Mouse (Mus musculus) liver, adult 2 months (tissue): ENCODE data around the gene Casz1. TPM values are rescaled to one million over a fixed set of nuclear protein-coding genes. Genes with fewer than 3 reads are reported as not detected.

Experiments
- DNase-seq: peaks from one replicate; pipeline ENCODE4 v3.0.0-alpha.2; 2011; ENCODE audit warnings: low read depth, low spot score; ENCODE audit errors: extremely low read depth
- H3K27ac ChIP-seq: fragments of 200-500 bp; replicated peaks from 2 replicates; pipeline ENCODE4 v1.5.1; 2012; ENCODE audit warnings: low read depth, mild to moderate bottlenecking, control low read depth, inconsistent platforms, low read length; ENCODE audit not compliant: insufficient read depth
- H3K27me3 ChIP-seq: fragments of 200-500 bp; 2 replicates; pipeline ENCODE4 v1.6.1; 2012; ENCODE audit warnings: mild to moderate bottlenecking, moderate library complexity, low read length, inconsistent platforms; ENCODE audit not compliant: control insufficient read depth, insufficient read depth
- H3K36me3 ChIP-seq: fragments of 200-500 bp; 2 replicates; pipeline ENCODE4 v1.6.1; 2012; ENCODE audit warnings: low read length, inconsistent platforms; ENCODE audit not compliant: control insufficient read depth, insufficient read depth
- H3K4me1 ChIP-seq: fragments of 200-500 bp; 2 replicates; pipeline ENCODE4 v1.6.1; 2011; ENCODE audit warnings: low read length; ENCODE audit not compliant: control insufficient read depth, insufficient read depth
- H3K4me3 ChIP-seq: fragments of 200-500 bp; 2 replicates; pipeline ENCODE4 v1.5.1; 2011; ENCODE audit warnings: low read depth, mild to moderate bottlenecking, control low read depth, low read length, moderate library complexity; ENCODE audit not compliant: insufficient read depth
- H3K79me2 ChIP-seq: fragments of 200-500 bp; 2 replicates; pipeline ENCODE4 v1.6.1; 2012; ENCODE audit warnings: inconsistent platforms, mild to moderate bottlenecking, low read length, moderate library complexity; ENCODE audit not compliant: control insufficient read depth, insufficient read depth
- H3K9ac ChIP-seq: fragments of 200-500 bp; 2 replicates; pipeline ENCODE4 v1.6.1; 2012; ENCODE audit warnings: low read depth, mild to moderate bottlenecking, control low read depth, inconsistent platforms, low read length
- CTCF ChIP-seq: fragments of 200-500 bp; IDR thresholded peaks from 2 replicates; pipeline ENCODE4 v1.5.1; 2011; ENCODE audit warnings: low read depth, low read length, control low read depth
- POLR2A ChIP-seq: fragments of 200-500 bp; IDR thresholded peaks from 2 replicates; pipeline ENCODE4 v1.6.1; 2011; ENCODE audit warnings: low read length, control low read depth; ENCODE audit not compliant: insufficient read depth; ENCODE audit errors: extremely low read depth
- WGBS: fragments of 180-500 bp; shearing (Covaris S2); methylation state at CpG from one replicate; pipeline ENCODE4 v1.1.7; 2018; 5-methylcytosine and 5-hydroxymethylcytosine counted together
- polyA plus RNA-seq: library from polyadenylated mRNA; depleted of rRNA; stranded (reverse); fragments of >200 nt; gene quantifications from 2 replicates; pipeline ENCODE4 v1.2.3, GENCODE M21; 2012
- total RNA-seq: library from RNA; depleted of rRNA; stranded (reverse); fragments of >200 nt; gene quantifications from 2 replicates; pipeline ENCODE4 v1.2.3, GENCODE M21; 2014

Gene Casz1
- total and polyA plus RNA-seq, 2 experiments: 0.09 to 0.24 TPM

DNA sequence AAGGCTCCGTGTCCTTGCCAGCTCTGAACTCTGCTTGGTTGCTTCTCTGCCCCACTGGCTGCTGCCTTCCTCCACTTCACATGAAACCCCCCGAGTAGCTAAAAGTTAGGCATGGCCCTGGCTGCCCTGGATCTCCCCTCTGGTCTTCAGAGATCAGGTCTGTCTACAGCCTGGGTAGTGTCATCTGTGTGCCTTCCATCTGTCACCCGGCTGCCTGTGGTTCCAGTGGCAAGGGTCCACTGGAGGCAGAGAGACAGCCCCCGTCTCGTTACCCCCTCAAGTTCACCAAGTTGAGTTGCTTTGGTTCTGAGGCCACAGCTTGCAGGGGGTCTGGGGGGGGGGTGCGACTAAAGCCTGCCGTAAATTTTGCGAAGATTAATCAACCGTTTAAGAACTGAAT is 6.5 kb downstream of the Casz1 start:
- no peak for DNase-seq

DNA sequence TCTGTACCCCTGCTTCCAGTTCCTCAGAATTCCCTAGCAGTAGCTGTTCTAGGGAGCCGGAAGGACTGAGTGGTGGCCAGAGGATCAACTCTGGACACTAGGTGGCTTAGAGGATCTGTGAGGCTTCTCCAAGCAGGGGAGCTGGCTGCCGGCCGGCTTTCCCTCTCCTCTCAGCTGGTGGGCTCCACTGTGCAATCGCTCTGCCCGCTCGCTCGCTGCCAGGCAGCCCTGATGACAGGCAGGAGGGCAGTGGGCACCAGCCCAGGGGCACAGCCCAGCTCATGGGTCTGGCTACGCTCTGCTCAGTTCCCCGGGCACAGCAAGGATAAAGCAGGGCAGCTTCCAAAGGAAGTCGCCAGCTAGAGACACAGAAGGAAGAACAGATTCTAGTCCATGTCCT is 7.7 kb downstream of the Casz1 start:
- no peak for DNase-seq
- Histone ChIP-seq H3K4me1 (no peaks in the 10 kb centered on the region), H3K27ac (no peak overlapping the region), H3K27me3 (0 out of 2 replicates have a peak, but pooled peaks cover 5% of the 10 kb centered on the region), H3K36me3 (no peaks in the 10 kb centered on the region), H3K9ac (no peak overlapping the region), H3K79me2 (no peaks in the 10 kb centered on the region), H3K4me3 (peak overlapping the region; percentile 30; the same call in 1 of the 2 replicates)
- 54% methylated on average over 10 of the region's 10 CpGs for WGBS
- no peak for TF ChIP-seq POLR2A
- TF ChIP-seq CTCF: peak; percentile 35; the same call in 1 of the 2 replicates

More for the DNA sequence above, 6.5 kb downstream of the Casz1 start:
- peaks cover 8% of the 10 kb centered on the region; the same call in 1 of the 2 replicates for H3K27me3 ChIP-seq
- H3K4me3 ChIP-seq: no peak overlapping the region
- no peak overlapping the region for H3K27ac ChIP-seq
- no peaks in the 10 kb centered on the region for H3K4me1 ChIP-seq
- no peaks in the 10 kb centered on the region for H3K36me3 ChIP-seq
- H3K9ac ChIP-seq: no peak overlapping the region
- H3K79me2 ChIP-seq: no peaks in the 10 kb centered on the region
- TF ChIP-seq CTCF (no peak), POLR2A (no peak)
- 87% methylated on average over 9 of the region's 9 CpGs for WGBS

DNA sequence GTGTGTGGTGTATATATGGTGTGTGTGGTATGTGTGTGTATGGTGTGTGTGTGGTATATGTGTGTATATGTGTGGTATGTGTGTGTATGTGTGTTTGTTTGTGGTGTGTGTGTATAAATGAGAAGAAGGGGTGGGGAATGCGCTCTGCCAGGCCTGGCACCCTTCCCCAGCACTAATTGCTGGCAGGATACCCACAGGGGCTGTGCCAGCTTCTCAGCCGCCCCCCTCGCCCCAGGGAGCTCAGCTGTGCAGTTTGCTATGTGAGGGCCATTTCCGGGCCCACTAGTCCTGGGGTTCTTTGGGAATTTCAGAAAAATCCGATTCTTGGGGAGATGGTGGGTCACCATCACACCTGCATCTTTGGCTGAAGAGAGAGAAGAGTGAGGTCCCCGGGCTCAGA is 9.0 kb downstream of the Casz1 start:
- 88% methylated on average over 6 of the region's 6 CpGs for WGBS
- no peak overlapping the region for H3K27ac ChIP-seq
- no peaks in the 10 kb centered on the region for H3K36me3 ChIP-seq
- DNase-seq: no peak
- H3K27me3 ChIP-seq: 0 out of 2 replicates have a peak, but pooled peaks cover 4% of the 10 kb centered on the region
- H3K4me1 ChIP-seq: no peaks in the 10 kb centered on the region
- no peaks in the 10 kb centered on the region for H3K79me2 ChIP-seq
- H3K4me3 ChIP-seq: no peak overlapping the region
- H3K9ac ChIP-seq: no peak overlapping the region
- no peak for TF ChIP-seq CTCF
- no peak for TF ChIP-seq POLR2A

DNA sequence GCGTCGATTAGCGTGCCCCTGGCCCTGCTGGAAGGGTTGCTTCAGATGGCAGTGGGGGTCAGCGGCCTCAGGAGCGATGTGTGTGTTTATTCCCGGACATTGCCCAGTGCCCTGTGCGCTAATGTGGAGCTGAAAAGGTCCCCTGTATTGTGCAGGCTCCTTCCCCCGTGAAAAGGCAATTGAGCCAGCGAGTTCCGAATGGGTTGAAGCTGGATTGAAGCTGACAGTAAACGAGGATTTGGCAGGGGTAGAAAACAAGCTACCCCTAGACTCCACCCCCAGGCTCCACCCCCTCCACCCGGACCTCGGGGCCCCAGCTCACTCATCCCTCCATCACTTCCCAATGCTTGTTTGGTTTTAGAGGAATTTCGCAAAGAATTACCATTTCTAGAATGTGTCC is 12.3 kb downstream of the Casz1 start:
- H3K9ac ChIP-seq: no peak overlapping the region
- H3K27ac ChIP-seq: no peak overlapping the region
- H3K79me2 ChIP-seq: no peaks in the 10 kb centered on the region
- DNase-seq: no peak
- WGBS: 21% methylated on average over 14 of the region's 14 CpGs
- TF ChIP-seq POLR2A: no peak
- TF ChIP-seq CTCF: no peak
- no peak overlapping the region for H3K4me3 ChIP-seq
- 0 out of 2 replicates have a peak, but pooled peaks cover 2% of the 10 kb centered on the region for H3K27me3 ChIP-seq
- no peaks in the 10 kb centered on the region for H3K36me3 ChIP-seq
- H3K4me1 ChIP-seq: no peaks in the 10 kb centered on the region

DNA sequence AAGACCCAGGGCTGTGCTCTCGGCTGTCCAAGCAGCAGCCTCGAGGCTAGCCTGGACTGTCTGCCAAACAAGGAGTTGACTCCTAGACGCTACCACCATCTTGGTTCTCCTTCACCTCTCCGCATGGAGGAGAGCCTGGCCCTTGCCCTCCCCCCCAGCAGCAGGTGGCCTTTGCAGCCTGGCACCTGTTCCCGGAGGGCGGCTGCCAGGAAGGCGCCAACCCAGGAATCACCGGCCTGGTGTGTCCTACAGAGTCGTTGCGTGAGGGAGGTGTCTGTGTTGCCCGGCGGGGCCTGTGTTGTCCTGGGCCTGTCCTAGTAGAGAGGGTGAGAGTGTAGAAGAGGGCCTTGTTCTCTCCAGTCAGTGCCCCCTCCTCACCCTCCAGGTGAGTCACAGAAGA is 13.9 kb downstream of the Casz1 start:
- Histone ChIP-seq H3K27me3 (0 out of 2 replicates have a peak, but pooled peaks cover 2% of the 10 kb centered on the region), H3K4me3 (no peak overlapping the region), H3K79me2 (no peaks in the 10 kb centered on the region), H3K9ac (no peak overlapping the region), H3K4me1 (no peaks in the 10 kb centered on the region), H3K27ac (no peak overlapping the region), H3K36me3 (no peaks in the 10 kb centered on the region)
- no peak for TF ChIP-seq POLR2A
- no peak for TF ChIP-seq CTCF
- WGBS: 91% methylated on average over 12 of the region's 12 CpGs
- no peak for DNase-seq

DNA sequence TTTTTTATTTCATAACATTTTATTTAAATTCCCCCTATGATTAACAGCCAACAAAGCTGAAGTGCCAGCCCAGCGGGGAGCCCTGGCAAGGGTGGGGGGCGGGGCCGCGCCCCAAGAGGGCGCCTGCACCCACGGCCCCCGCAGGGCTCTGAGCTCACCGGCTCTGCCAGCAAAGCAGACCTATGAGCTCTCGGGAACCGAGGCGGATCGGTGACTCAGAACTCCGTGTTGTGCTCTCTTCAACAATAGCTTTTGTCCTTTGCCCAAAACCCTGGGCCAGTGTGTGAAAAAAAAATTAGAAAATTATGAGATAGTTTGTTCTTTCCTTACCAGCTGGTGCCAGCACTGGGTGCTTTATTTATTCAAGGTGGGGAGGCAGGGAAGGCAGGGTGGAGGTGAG is 15.9 kb downstream of the Casz1 start:
- Histone ChIP-seq H3K9ac (no peak overlapping the region), H3K27me3 (0 out of 2 replicates have a peak, but pooled peaks cover 2% of the 10 kb centered on the region), H3K4me3 (no peak overlapping the region), H3K36me3 (no peaks in the 10 kb centered on the region), H3K79me2 (no peaks in the 10 kb centered on the region), H3K27ac (no peak overlapping the region), H3K4me1 (no peaks in the 10 kb centered on the region)
- WGBS: 82% methylated on average over 13 of the region's 13 CpGs
- TF ChIP-seq POLR2A (no peak), CTCF (no peak)
- DNase-seq: no peak
